Mouse (Mus musculus) stomach, embryonic 14.5 days (tissue): Measurements from ENCODE around the gene Bcl7a. TPM values are rescaled to one million over a fixed set of nuclear protein-coding genes. Genes with fewer than 3 reads are reported as not detected.
A peak's percentile ranks its signal among the peaks of the same experiment; 100 is the strongest.

ENCODE experiments used
- ATAC-seq: fragments of 200-750 bp; cut with Nextera tagmentation; 2 replicates; pipeline ENCODE4 v1.8.0; 2017; ENCODE audit warnings: low read depth, moderate TSS enrichment; ENCODE audit not compliant: insufficient number of reproducible peaks, insufficient read depth, low FRiP score
- H3K27ac ChIP-seq: fragments of 300-500 bp; sonication (generic); 2 replicates; pipeline ENCODE4 v1.5.1; 2014; ENCODE audit warnings: mild to moderate bottlenecking, low read length, moderate library complexity, mixed read lengths
- H3K27me3 ChIP-seq: fragments of 300-500 bp; sonication (generic); 2 replicates; pipeline ENCODE4 v1.6.1; 2014; ENCODE audit warnings: low read length, control low read depth, mixed read lengths; ENCODE audit not compliant: control insufficient read depth, insufficient read depth
- H3K36me3 ChIP-seq: fragments of 300-500 bp; sonication (generic); 2 replicates; pipeline ENCODE4 v1.6.1; 2014; ENCODE audit warnings: mild to moderate bottlenecking, control low read depth, low read length, moderate library complexity, mixed read lengths; ENCODE audit not compliant: control insufficient read depth, insufficient read depth
- H3K4me1 ChIP-seq: fragments of 300-500 bp; sonication (generic); 2 replicates; pipeline ENCODE4 v1.6.1; 2014; ENCODE audit warnings: low read length, control low read depth, mixed read lengths; ENCODE audit not compliant: control insufficient read depth, insufficient read depth
- H3K4me2 ChIP-seq: fragments of 300-500 bp; sonication (generic); replicated peaks from 2 replicates; pipeline ENCODE4 v1.6.1; 2014; ENCODE audit warnings: low read depth, low read length, control low read depth
- H3K4me3 ChIP-seq: fragments of 300-500 bp; sonication (generic); 2 replicates; pipeline ENCODE4 v1.5.1; 2014; ENCODE audit warnings: low read depth, low read length, control low read depth
- H3K9ac ChIP-seq: fragments of 300-500 bp; sonication (generic); replicated peaks from 2 replicates; pipeline ENCODE4 v1.6.1; 2014; ENCODE audit warnings: low read depth, mild to moderate bottlenecking, control low read depth, low read length, moderate library complexity, mixed read lengths
- H3K9me3 ChIP-seq: fragments of 300-500 bp; sonication (generic); 2 replicates; pipeline ENCODE4 v1.6.1; 2016; ENCODE audit warnings: low read depth, low read length, control low read depth; ENCODE audit not compliant: control insufficient read depth
- WGBS: fragments of 180-500 bp; shearing (Covaris S2); extraction: QIAGEN DNeasy Blood & Tissue Kit; methylation state at CpG from one replicate; pipeline ENCODE4 v1.1.7; 2014; 5-methylcytosine and 5-hydroxymethylcytosine counted together
- polyA plus RNA-seq: library from polyadenylated mRNA; unstranded; fragments of >200 nt; fragmentation: Nextera tagmentation; extraction: Ambion mirVana; gene quantifications from 2 replicates; pipeline ENCODE4 v1.2.1, GENCODE M21; 2014

Gene Bcl7a
- polyA plus RNA-seq, 1 experiment from 2014 or later, result 30.1 TPM

DNA sequence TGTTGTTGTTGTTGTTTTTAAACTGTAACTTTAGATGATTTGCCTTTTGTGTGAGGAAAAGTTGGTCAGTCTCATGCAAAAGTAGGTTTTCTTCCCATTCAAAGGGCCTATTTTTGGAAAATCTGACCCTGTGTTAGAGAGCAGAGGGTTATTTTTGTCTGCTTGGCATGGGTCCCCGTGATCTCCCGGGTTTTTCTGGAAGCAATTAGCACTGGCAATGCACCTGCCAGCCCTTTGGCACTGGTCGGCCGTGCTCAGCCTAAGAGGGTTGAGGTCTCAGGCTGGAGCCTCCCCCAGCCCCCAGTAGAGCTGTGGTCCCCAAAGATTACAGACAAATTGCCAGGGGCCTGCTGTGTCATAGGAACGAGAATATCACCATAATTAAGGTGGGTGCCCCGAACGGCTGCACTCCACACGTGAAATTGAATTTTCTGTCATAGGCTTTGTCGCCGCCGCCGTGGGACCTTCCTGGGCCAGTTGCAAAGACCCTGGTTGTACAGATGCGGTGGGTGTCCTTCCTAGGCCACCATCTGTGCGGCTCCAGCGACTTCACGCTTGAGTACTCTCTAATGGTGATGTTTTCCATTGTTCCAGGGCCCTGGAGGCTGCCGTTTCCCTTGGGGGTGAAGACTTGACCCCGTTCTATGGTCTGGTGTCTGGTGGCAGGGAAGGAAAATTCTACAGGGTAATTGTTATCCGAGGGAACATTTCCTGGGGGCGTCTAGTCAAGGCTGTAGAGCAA is 41.7 kb upstream of the Bcl7a start:
- H3K4me2 ChIP-seq, result no peak overlapping the region
- H3K27me3 ChIP-seq, result no peaks in the 10 kb centered on the region
- no peak overlapping the region for H3K9ac ChIP-seq
- H3K27ac ChIP-seq, result no peak overlapping the region
- WGBS, result 80% methylated on average over 20 of the region's 20 CpGs
- no peak overlapping the region for H3K4me3 ChIP-seq
- H3K9me3 ChIP-seq, result no peaks in the 10 kb centered on the region
- no peaks in the 10 kb centered on the region; the same call in 1 of the 2 replicates for H3K4me1 ChIP-seq
- H3K36me3 ChIP-seq, result no peaks in the 10 kb centered on the region
- ATAC-seq, result no peak

DNA sequence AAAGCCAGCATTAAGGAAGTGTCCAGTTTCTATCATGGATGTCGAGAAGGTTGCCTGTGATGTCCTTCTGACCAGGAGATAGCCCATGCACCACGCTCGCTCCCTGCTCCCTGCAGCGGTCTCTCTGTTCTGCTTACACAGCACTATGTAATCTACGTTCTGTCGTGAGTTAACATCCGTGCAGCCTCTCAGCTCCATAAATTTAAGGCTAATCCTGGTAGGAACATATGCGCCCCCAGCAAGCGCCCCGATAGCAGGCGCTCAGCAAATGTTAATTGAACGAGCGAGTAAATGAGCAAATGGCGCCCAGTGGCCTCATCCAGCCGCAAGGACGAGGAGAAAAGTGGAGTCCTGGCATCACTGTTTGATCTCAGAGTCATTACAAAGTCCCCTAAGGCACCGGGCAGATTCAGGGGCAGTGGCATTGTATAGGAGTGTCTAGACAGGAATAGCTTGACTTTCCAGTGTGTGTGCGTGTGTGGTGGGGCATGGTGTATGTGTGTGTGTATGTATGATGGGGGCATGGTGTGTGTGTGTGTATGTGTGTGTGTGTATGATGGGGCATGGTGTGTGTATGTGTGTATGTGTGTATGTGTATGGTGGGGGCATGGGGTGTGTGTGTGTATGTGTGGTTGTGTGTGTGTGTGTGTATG is 35.9 kb upstream of the Bcl7a start:
- Histone ChIP-seq H3K27me3 (no peaks in the 10 kb centered on the region), H3K4me3 (no peak overlapping the region), H3K4me1 (peaks cover 9% of the 10 kb centered on the region; the same call in 1 of the 2 replicates), H3K9ac (no peak overlapping the region), H3K9me3 (no peaks in the 10 kb centered on the region), H3K27ac (no peak overlapping the region), H3K36me3 (no peaks in the 10 kb centered on the region), H3K4me2 (no peak overlapping the region)
- ATAC-seq, result no peak
- 70% methylated on average over 18 of the region's 18 CpGs for WGBS

DNA sequence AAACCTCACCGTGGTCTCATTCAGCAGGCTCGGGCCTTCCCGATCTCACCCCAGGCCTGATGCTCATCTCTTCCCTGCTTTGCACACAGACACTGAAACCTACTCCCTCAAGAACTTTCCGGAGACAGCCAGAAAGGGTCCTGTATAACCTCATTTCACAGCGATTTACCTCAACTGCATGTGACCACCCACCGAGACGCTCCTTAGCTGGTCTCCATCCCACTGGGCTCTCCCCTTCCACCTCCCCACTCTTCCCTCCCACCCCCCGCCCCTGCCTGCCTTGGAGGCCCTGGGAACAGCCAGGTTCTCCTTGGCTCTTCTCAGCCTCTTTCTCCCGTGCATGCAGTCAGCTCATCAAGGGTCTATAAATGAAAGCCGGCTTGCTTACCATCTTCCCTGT is 33.8 kb upstream of the Bcl7a start:
- 35% methylated on average over 10 of the region's 10 CpGs for WGBS

DNA sequence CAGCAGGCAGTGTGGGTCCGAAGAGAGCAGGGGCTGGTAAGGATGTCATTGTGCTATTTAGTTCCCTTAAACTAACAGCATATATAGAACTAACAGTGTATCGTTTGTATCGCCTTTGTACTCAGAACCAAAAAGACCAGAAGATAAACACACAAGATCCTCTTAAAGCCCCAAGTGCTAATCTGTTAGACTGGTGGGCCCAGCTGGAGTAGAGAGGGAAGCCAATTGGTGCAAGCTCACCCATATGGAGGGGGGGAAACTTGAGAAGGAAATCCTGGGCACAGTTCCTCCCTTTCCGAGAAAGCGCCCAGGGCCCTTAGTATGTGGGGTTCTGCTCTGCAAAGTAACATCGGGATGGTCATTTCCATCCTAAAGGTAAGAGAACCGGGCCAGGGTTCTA is 33.4 kb upstream of the Bcl7a start:
- Histone ChIP-seq H3K4me1 (peaks cover 9% of the 10 kb centered on the region; the same call in 1 of the 2 replicates), H3K9me3 (no peaks in the 10 kb centered on the region), H3K27ac (peak overlapping the region; percentile 23), H3K9ac (no peak overlapping the region), H3K4me3 (no peak overlapping the region), H3K4me2 (0 out of 2 replicates have a peak overlapping the region, but pooled peaks have one; percentile 11), H3K36me3 (no peaks in the 10 kb centered on the region), H3K27me3 (no peaks in the 10 kb centered on the region)
- no peak for ATAC-seq
- WGBS, result 36% methylated on average over 7 of the region's 7 CpGs

More for the DNA sequence above, 33.8 kb upstream of the Bcl7a start:
- Histone ChIP-seq H3K9me3 (no peaks in the 10 kb centered on the region), H3K27me3 (no peaks in the 10 kb centered on the region), H3K9ac (no peak overlapping the region), H3K4me3 (no peak overlapping the region), H3K4me2 (0 out of 2 replicates have a peak overlapping the region, but pooled peaks have one; percentile 11), H3K36me3 (no peaks in the 10 kb centered on the region), H3K4me1 (peaks cover 9% of the 10 kb centered on the region; the same call in 1 of the 2 replicates), H3K27ac (peak overlapping the region; percentile 23; the same call in 1 of the 2 replicates)
- ATAC-seq, result peak; percentile 61; the same call in 1 of the 2 replicates

DNA sequence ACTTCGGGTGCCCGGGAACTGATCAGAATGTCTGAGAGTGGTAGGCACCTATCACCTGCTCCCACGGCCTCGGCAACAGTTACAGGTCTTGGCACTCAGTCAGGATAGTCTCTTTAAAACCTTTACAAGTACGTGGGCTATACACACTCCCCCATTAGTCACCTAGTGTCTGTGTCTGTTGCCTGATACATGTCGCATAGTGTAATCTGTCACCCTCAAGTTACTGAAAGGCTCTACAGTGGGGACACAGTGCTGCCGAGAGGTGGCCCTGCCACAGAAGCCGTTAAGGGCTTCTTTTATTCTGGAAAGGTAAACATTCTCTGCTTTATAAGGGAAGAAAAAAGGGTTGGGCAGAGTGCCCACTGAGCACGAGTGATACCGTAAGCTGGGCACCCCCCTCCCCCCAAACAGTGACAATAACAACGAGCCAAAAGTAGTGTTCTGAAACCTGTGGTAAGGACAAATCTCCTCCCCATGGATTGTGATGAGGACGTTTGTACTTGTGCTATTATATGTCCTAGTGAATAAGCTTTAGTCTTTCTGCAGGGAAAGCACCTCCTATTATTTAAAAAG is 30.5 kb upstream of the Bcl7a start:
- Histone ChIP-seq H3K4me1 (peaks cover 9% of the 10 kb centered on the region; the same call in 1 of the 2 replicates), H3K27ac (no peak overlapping the region), H3K4me2 (no peak overlapping the region), H3K36me3 (no peaks in the 10 kb centered on the region), H3K4me3 (no peak overlapping the region), H3K9ac (no peak overlapping the region), H3K9me3 (no peaks in the 10 kb centered on the region), H3K27me3 (no peaks in the 10 kb centered on the region)
- ATAC-seq, result no peak
- 41% methylated on average over 12 of the region's 12 CpGs for WGBS

DNA sequence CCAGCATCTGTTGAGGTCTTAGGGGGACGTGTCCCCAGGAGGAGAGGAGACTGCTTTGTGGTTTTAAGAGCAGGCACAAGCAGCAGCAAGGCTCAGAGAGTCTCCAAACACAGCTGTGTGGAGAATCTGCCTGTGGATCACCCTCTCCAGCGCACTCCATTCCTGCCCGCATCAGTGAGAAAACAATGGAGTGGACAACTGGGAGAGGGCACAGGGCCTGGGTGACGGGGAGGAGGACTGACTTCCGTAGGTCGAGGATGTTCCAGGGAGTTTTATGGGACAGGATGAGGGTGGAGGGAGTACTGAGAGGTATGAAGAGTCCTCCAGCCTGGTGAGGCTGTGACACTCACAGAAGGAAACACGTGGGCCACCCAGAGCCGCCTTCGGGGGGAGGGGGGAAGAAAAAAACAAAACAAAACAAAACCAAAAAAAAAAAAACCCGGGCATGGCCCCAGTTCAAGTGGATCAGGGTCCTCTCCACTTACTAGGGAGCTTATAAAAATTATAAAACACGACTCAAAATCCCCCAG is 29.7 kb upstream of the Bcl7a start:
- ATAC-seq, result no peak
- H3K9me3 ChIP-seq, result no peaks in the 10 kb centered on the region
- H3K36me3 ChIP-seq, result no peaks in the 10 kb centered on the region
- H3K9ac ChIP-seq, result no peak overlapping the region
- H3K4me2 ChIP-seq, result no peak overlapping the region
- no peaks in the 10 kb centered on the region for H3K27me3 ChIP-seq
- 57% methylated on average over 11 of the region's 11 CpGs for WGBS
- no peak overlapping the region for H3K4me3 ChIP-seq
- peaks cover 9% of the 10 kb centered on the region; the same call in 1 of the 2 replicates for H3K4me1 ChIP-seq
- H3K27ac ChIP-seq, result no peak overlapping the region

DNA sequence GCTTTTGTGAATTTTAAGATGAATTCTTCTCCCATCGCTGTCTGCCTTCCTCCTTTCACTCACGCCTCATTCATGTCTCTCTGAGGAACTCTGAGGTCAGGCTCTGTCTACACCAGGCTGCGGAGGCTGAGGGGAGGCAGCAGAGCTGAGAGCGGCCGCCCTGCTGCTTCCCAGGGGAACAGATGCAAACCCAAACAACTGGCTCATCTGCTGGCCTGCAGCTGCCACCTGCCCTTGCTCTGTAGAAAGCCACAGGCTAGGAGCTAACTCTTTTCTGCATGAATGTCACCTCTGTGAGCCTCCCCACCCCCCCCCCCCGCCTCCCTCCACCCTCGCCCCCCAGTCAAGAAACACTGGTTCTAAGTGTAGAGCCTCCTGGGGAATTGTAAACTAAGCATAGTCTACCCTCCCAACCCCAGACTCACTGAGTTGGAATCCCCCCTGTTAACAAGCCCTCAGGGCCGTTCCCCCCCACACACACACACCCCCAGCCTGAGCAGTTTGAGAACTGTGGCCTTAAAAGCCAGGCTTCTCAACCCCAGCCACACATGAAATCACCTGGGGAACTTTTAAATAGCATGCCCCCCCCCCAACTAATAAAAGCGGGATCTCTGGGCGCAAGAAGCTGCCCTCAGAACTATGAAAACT is 28.3 kb upstream of the Bcl7a start:
- Histone ChIP-seq H3K4me3 (no peak overlapping the region), H3K27me3 (no peaks in the 10 kb centered on the region), H3K27ac (no peak overlapping the region), H3K36me3 (no peaks in the 10 kb centered on the region), H3K4me2 (no peak overlapping the region), H3K4me1 (no peaks in the 10 kb centered on the region), H3K9ac (no peak overlapping the region), H3K9me3 (no peaks in the 10 kb centered on the region)
- WGBS, result 41% methylated on average over 10 of the region's 10 CpGs
- no peak for ATAC-seq

GRCm38 (mm10) chr5:123317992-123318391 is 25.6 kb upstream of the Bcl7a start:
- no peak overlapping the region for H3K9ac ChIP-seq
- peak overlapping the region; percentile 19; the same call in 1 of the 2 replicates for H3K4me3 ChIP-seq
- H3K4me2 ChIP-seq, result peak overlapping the region; percentile 32
- H3K4me1 ChIP-seq, result no peaks in the 10 kb centered on the region
- no peaks in the 10 kb centered on the region for H3K9me3 ChIP-seq
- no peaks in the 10 kb centered on the region for H3K36me3 ChIP-seq
- WGBS, result 9% methylated on average over 6 of the region's 6 CpGs
- no peak overlapping the region for H3K27ac ChIP-seq
- no peaks in the 10 kb centered on the region for H3K27me3 ChIP-seq
- ATAC-seq, result no peak
